Mouse (Mus musculus) liver, embryonic 18 days (tissue): ENCODE results near the gene Izumo2. TPM values are rescaled to one million over a fixed set of nuclear protein-coding genes. Genes with fewer than 3 reads are reported as not detected.

ENCODE experiments used
- polyA plus RNA-seq: library from polyadenylated mRNA; depleted of rRNA; stranded (reverse); fragments of >200 nt; gene quantifications from 2 replicates; pipeline ENCODE4 v1.2.3, GENCODE M21; 2012; rRNA removed

Izumo2 gene
- polyA plus RNA-seq = not detected in 2 replicates

GRCm38 (mm10) chr7:44708574-44708973 lies at the start of gene Izumo2:
TSS of gene Izumo2 (plus strand) at chr7:44708742.

DNA sequence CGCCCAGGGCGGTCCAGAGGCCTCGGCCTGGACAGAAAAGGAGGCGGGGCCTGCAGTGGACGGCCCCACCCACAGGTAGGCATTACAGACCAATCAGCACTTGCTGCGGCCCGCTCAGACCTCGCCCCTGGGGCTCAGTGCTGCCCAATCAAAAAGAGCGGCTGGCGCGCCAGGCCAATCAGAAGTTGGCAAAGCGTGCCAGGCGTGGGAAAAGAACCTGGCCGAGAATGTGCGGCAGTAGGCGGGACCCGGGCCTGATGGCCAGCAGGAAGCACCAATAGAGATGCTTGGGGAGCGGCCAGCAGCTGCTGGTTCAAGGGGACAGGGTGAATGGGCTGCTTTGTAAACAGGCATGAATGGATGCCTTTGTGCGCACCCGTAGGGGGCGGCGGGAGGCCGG lies 37.7 kb upstream of the Izumo2 start, which contains the start of gene Myh14:
Myh14 (minus strand) TSS at position 41 of the 400 bp plus-strand sequence.

DNA sequence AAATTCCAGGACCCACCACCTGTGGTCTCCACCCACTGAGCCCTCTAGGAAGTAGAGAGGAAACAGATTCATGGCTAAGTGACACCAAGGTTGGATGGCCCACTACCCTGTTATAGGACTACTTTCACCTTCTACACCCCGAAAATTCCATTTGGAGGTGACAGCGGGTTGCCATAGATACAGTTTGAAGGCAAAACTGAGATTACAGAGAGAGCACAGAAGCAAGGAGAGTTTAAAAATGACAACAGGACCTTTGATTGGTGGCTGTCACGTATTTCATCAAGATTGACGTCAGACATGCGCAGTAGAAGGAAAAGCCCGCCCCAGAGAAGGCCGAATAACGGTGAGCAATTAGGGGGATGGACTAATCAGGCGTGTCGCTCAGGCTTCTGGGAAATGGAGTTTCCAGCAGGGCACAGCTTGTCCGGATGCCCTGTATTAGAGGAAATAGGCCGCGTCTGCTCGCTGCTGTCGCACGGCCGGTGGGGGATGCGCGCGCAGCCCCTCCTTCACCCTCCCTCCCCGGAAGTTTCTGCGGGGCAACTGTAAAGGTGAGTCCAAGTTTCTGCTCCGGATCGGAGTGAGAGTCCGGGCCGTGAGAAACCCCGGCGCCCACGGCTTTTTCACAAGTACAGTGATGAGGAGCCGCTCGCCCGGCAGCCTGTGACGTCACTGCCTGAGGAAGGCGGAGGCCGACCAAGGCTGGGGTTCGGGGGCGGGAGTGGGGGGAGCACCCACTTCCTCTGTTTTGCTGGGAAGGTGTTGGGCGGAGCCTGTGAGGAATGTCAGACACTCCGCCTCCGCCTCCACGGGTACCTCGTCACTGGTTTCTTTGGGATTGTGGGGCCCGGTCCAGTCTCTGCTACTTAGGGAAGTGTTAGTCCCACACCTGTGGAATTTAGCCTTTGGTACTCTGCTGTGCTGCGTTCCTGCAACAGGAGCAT lies 39.8 kb downstream of the Izumo2 start, which contains the start of gene Vrk3:
Vrk3 (plus strand) TSS at position 313 of the 944 bp plus-strand sequence.

DNA sequence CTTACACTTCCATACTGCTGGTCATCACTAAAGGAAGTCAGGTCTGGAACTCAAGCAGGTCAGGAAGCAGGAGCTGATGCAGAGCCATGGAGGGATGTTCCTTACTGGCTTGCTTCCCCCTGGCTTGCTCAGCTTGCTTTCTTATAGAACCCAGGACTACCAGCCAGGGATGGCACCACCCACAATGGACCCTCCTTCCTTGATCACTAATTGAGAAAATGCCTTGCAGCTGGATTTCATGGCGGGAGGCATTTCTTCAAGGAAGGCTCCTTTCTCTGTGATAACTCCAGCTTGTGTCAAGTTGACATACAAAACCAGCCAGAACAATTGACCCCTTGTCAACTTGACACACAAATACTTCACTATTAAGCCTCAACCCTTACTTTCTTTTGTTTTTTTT lies 42.4 kb downstream of the Izumo2 start, which contains the start of gene Zfp473:
Zfp473 (minus strand) TSS at position 101 of the 400 bp plus-strand sequence.

Other genes starting within 250 kb of the Izumo2 start
- gene Aspdh, start 243.4 kb upstream of the Izumo2 start, polyA plus RNA-seq = 52.0 and 53.0 TPM in 2 replicates
- 121 and 139 TPM in 2 replicates for gene Josd2, start 240.8 kb upstream of the Izumo2 start, polyA plus RNA-seq
- gene Emc10, start 212.2 kb upstream of the Izumo2 start, polyA plus RNA-seq = 45.3 and 47.9 TPM in 2 replicates
- 1.9 and 2.3 TPM in 2 replicates for gene Fam71e1, start 212.2 kb upstream of the Izumo2 start, polyA plus RNA-seq
- 0.13 and 0.14 TPM in 2 replicates for gene Mybpc2, start 184.1 kb upstream of the Izumo2 start, polyA plus RNA-seq
- gene Spib, start 176.7 kb upstream of the Izumo2 start, polyA plus RNA-seq = 4.1 and 5.5 TPM in 2 replicates
- gene Pold1, start 159.9 kb upstream of the Izumo2 start, polyA plus RNA-seq = 24.7 and 28.8 TPM in 2 replicates
- 32.8 and 37.0 TPM in 2 replicates for gene Nr1h2, start 154.8 kb upstream of the Izumo2 start, polyA plus RNA-seq
- 12.1 and 13.7 TPM in 2 replicates for gene Napsa, start 136.4 kb upstream of the Izumo2 start, polyA plus RNA-seq
- gene Kcnc3, start 118.1 kb upstream of the Izumo2 start, polyA plus RNA-seq = 0.36 TPM in 2 replicates
- gene Myh14, start 37.9 kb upstream of the Izumo2 start, polyA plus RNA-seq = 0.77 and 0.95 TPM in 2 replicates
- gene Vrk3, start 39.7 kb downstream of the Izumo2 start, polyA plus RNA-seq = 18.9 and 21.4 TPM in 2 replicates
- gene Zfp473, start 42.3 kb downstream of the Izumo2 start, polyA plus RNA-seq = 0.48 and 0.58 TPM in 2 replicates
- 20.2 and 22.4 TPM in 2 replicates for gene Nup62, start 107.3 kb downstream of the Izumo2 start, polyA plus RNA-seq
- gene Il4i1, start 107.6 kb downstream of the Izumo2 start, polyA plus RNA-seq = 0.38 TPM in 2 replicates
- 247 and 266 TPM in 2 replicates for gene Atf5, start 107.9 kb downstream of the Izumo2 start, polyA plus RNA-seq
- gene Akt1s1, start 140.2 kb downstream of the Izumo2 start, polyA plus RNA-seq = 35.6 and 37.3 TPM in 2 replicates
- 21.1 and 23.3 TPM in 2 replicates for gene Tbc1d17, start 140.3 kb downstream of the Izumo2 start, polyA plus RNA-seq
- gene Pnkp, start 148.4 kb downstream of the Izumo2 start, polyA plus RNA-seq = 18.0 and 24.6 TPM in 2 replicates
- 48.6 and 56.2 TPM in 2 replicates for gene Ptov1, start 161.0 kb downstream of the Izumo2 start, polyA plus RNA-seq
- gene Med25, start 184.0 kb downstream of the Izumo2 start, polyA plus RNA-seq = 26.0 and 30.9 TPM in 2 replicates
- gene Fuz, start 187.3 kb downstream of the Izumo2 start, polyA plus RNA-seq = 6.4 and 7.8 TPM in 2 replicates
- gene Ap2a1, start 220.8 kb downstream of the Izumo2 start, polyA plus RNA-seq = 33.1 and 39.3 TPM in 2 replicates
- gene Tsks, start 234.5 kb downstream of the Izumo2 start, polyA plus RNA-seq = 0.02 TPM in 1 of 2 replicates, not detected in the other